Mouse (Mus musculus) 3T3-L1 (cell line): ENCODE results near the gene Adarb1.

ENCODE experiments used
- DNase-seq: peaks from one replicate; pipeline ENCODE4 v3.0.0-alpha.2; 2015; ENCODE audit warnings: low read depth, low spot score

Adarb1 gene

GRCm38 (mm10) chr10:77267027-77267426, 151.0 kb downstream of the Adarb1 start:
- DNase-seq = no peak

- DNase-seq = no peak
Observed at GRCm38 (mm10) chr10:77266281-77266680, 151.8 kb downstream of the Adarb1 start.

- no peak for DNase-seq
Observed at GRCm38 (mm10) chr10:77260166-77260875, 157.7 kb downstream of the Adarb1 start.

GRCm38 (mm10) chr10:77258704-77259621, 159.1 kb downstream of the Adarb1 start, which contains the start of gene Pofut2:
Gene Pofut2 (plus strand): TSS chr10:77259218.
- DNase-seq = peak; percentile 97

GRCm38 (mm10) chr10:77258041-77258590, 160.0 kb downstream of the Adarb1 start:
- no peak for DNase-seq

- DNase-seq = no peak
Observed at GRCm38 (mm10) chr10:77255676-77256075, 162.4 kb downstream of the Adarb1 start.

- DNase-seq = no peak
Observed at GRCm38 (mm10) chr10:77255231-77255630, 162.8 kb downstream of the Adarb1 start.

- peak; percentile 96 for DNase-seq
Observed at GRCm38 (mm10) chr10:77252790-77253189, 165.3 kb downstream of the Adarb1 start.

GRCm38 (mm10) chr10:77251784-77252539, 166.1 kb downstream of the Adarb1 start:
- peak; percentile 97 for DNase-seq

- DNase-seq = peak; percentile 93
Observed at GRCm38 (mm10) chr10:77251223-77251783, 166.8 kb downstream of the Adarb1 start.

GRCm38 (mm10) chr10:77247707-77248106, 170.4 kb downstream of the Adarb1 start:
- no peak for DNase-seq

GRCm38 (mm10) chr10:77247048-77247447, 171.0 kb downstream of the Adarb1 start:
- DNase-seq = no peak

GRCm38 (mm10) chr10:77244777-77245176, 173.3 kb downstream of the Adarb1 start:
- DNase-seq = peak; percentile 62

GRCm38 (mm10) chr10:77243572-77244161, 174.4 kb downstream of the Adarb1 start:
- no peak for DNase-seq

- DNase-seq = no peak
Observed at GRCm38 (mm10) chr10:77242871-77243270, 175.2 kb downstream of the Adarb1 start.

GRCm38 (mm10) chr10:77242396-77242795, 175.7 kb downstream of the Adarb1 start:
- peak; percentile 67 for DNase-seq

- DNase-seq = no peak
Observed at GRCm38 (mm10) chr10:77240764-77241163, 177.3 kb downstream of the Adarb1 start.
